Mouse (Mus musculus): Measurements from ENCODE around the gene Edc3.

DNA sequence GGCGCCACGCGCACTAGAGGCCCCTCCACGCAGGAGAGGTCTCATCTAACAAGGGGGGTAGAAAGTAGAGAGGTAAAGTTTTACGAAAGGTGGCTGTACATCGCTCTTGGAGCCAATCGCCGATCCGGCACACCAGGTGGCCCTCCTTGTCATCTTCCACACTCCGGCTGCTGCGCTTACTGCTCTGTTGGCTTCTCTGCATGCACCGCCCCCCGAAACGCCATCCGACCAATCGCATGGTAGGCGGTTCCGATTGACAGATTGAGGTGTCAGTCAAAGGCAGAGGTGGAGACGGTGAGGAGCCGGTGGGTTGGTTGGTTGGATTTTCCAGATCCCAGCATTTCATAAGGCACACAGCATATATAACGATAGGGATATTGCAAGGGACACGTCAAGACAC lies 50.2 kb downstream of the Edc3 start:
- TF ChIP-seq EP300 (IDR thresholded peaks at IDR 0.05; ENCODE audit: low read depth) (no peak), CTCF (IDR thresholded peaks at IDR 0.05; ENCODE audit: low read depth) (no peak)

All from heart, postnatal 0 days (tissue).